Mouse (Mus musculus) mammary gland, adult 2 months (tissue): ENCODE measurements around the gene Arhgef11. TPM values are rescaled to one million over a fixed set of nuclear protein-coding genes. Genes with fewer than 3 reads are reported as not detected.

Source experiments
- polyA plus RNA-seq: library from polyadenylated mRNA; depleted of rRNA; stranded (reverse); fragments of >200 nt; gene quantifications from 2 replicates; pipeline ENCODE4 v1.2.3, GENCODE M21; 2012; ENCODE audit warnings: low replicate concordance; rRNA removed

The Arhgef11 gene
- polyA plus RNA-seq: 26.3 and 51.8 TPM in 2 replicates

GRCm38 (mm10) chr3:87616957-87617810, at the start of gene Arhgef11:
Gene Arhgef11 (plus strand): TSS chr3:87617559.

DNA sequence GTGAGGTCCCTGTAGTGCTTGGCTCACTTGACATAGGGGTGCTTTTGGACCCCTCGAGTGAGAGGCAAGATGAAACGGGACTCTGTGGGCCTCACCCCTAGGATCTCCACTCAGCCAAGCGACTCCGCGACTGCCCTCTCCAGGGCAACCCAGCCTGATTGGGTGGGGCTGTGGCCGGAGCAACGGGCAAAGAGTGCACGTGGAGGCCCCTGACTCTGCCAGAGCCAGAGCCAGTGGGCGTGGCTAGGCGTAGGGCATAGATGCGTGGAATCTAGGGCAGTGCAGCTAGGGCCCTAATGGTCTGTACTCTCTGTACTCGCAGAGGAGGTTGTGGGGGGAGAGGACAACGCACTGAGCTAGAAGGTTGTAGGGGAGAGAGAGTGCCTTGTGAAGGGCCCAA, 131.1 kb downstream of the Arhgef11 start, which contains the start of gene Lrrc71:
TSS of gene Lrrc71 (minus strand) at position 195 of the 400 bp plus-strand sequence.

Other genes with a start within 250 kb of the Arhgef11 start
- 13.1 and 16.1 TPM in 2 replicates for gene Fcrl1, start 241.2 kb upstream of the Arhgef11 start, polyA plus RNA-seq
- gene Fcrl5, start 181.8 kb upstream of the Arhgef11 start, polyA plus RNA-seq: 0.50 TPM in 2 replicates
- 20.9 and 29.8 TPM in 2 replicates for gene Etv3, start 92.2 kb upstream of the Arhgef11 start, polyA plus RNA-seq
- gene Lrrc71, start 131.1 kb downstream of the Arhgef11 start, polyA plus RNA-seq: 0.13 and 0.32 TPM in 2 replicates
- gene Ntrk1, start 177.6 kb downstream of the Arhgef11 start, polyA plus RNA-seq: 2.8 and 7.2 TPM in 2 replicates
- 1.6 TPM in 2 replicates for gene Insrr, start 179.4 kb downstream of the Arhgef11 start, polyA plus RNA-seq
- 101 and 130 TPM in 2 replicates for gene Pear1, start 206.7 kb downstream of the Arhgef11 start, polyA plus RNA-seq
- gene Sh2d2a, start 229.2 kb downstream of the Arhgef11 start, polyA plus RNA-seq: 13.9 and 25.6 TPM in 2 replicates